1 mouse cellular context compared by ENCODE assay signal in the genomic region with DNA sequence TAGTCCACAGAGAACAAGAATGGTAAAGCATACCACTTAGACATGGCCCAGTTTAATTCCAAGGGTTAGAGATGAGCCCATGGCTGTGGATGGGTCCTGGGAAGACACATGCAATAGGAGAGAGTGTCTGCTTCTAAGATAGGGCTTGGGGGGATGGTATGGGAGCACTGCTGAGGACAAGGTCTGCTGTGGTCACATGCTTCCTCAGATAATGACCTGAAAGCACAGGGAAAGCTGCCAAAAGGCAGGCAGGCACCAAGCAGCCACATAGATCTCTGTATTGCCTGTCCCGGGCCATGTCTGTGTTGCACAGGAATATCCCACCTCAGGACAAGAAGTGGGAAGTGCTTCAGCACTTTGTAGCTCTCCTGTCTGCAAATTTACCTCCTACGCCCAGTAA.
TF ChIP-seq lines count a peak whose summit lies in the region.

No protein-coding gene starts in this region.

TF ChIP-seq in MEL, 35 proteins besides CTCF, POLR2A, EP300 and RAD21 (continued from another document):
- TF ChIP-seq ZC3H11A (IDR thresholded peaks at IDR 0.05; ENCODE audit: low read depth, low read length) (no peak), TCF12 (IDR thresholded peaks at IDR 0.05; ENCODE audit: low read depth, low read length) (no peak)
